Mouse (Mus musculus) midbrain, embryonic 14.5 days (tissue): ENCODE data around the gene Mfsd4b1. TPM values are rescaled to one million over a fixed set of nuclear protein-coding genes. Genes with fewer than 3 reads are reported as not detected.
"Not testable (repeated sequence)": the region's sequence is repeated elsewhere in the genome, so short reads cannot be mapped to it uniquely, and the experiment has no call there.

ENCODE experiments used
- ATAC-seq: fragments of 200-750 bp; cut with Nextera tagmentation; 2 replicates; pipeline ENCODE4 v1.8.0; 2017; ENCODE audit warnings: moderate number of reproducible peaks, moderate library complexity; ENCODE audit not compliant: low FRiP score, low TSS enrichment
- DNase-seq: peaks from one replicate; pipeline ENCODE4 v3.0.0-alpha.2; 2015
- H3K27ac ChIP-seq: fragments of 300-500 bp; sonication (generic); replicated peaks from 2 replicates; pipeline ENCODE4 v1.5.1; 2014; ENCODE audit warnings: mild to moderate bottlenecking, low read depth, low read length, moderate library complexity
- H3K27me3 ChIP-seq: fragments of 300-500 bp; sonication (generic); 2 replicates; pipeline ENCODE4 v1.6.1; 2014; ENCODE audit warnings: low read length, control low read depth, mixed read lengths; ENCODE audit not compliant: control insufficient read depth, insufficient read depth
- H3K36me3 ChIP-seq: fragments of 300-500 bp; sonication (generic); 2 replicates; pipeline ENCODE4 v1.6.1; 2014; ENCODE audit warnings: low read length, control low read depth; ENCODE audit not compliant: control insufficient read depth, insufficient read depth
- H3K4me1 ChIP-seq: fragments of 300-500 bp; sonication (generic); 2 replicates; pipeline ENCODE4 v1.6.1; 2014; ENCODE audit warnings: mild to moderate bottlenecking, antibody characterized with exemption, low read length, control low read depth; ENCODE audit not compliant: control insufficient read depth, insufficient read depth
- H3K4me2 ChIP-seq: fragments of 300-500 bp; sonication (generic); 2 replicates; pipeline ENCODE4 v1.6.1; 2014; ENCODE audit warnings: mild to moderate bottlenecking, low read length, moderate library complexity
- H3K4me3 ChIP-seq: fragments of 300-500 bp; sonication (generic); replicated peaks from 2 replicates; pipeline ENCODE4 v1.5.1; 2014; ENCODE audit warnings: low read depth, low read length
- H3K9ac ChIP-seq: fragments of 300-500 bp; sonication (generic); replicated peaks from 2 replicates; pipeline ENCODE4 v1.6.1; 2014; ENCODE audit warnings: mild to moderate bottlenecking, low read length, moderate library complexity
- H3K9me3 ChIP-seq: fragments of 300-500 bp; sonication (generic); 2 replicates; pipeline ENCODE4 v1.6.1; 2016; ENCODE audit warnings: low read length, control low read depth, mixed read lengths; ENCODE audit not compliant: control insufficient read depth
- WGBS: fragments of 180-500 bp; shearing (Covaris S2); extraction: QIAGEN DNeasy Blood & Tissue Kit; methylation state at CpG from one replicate; pipeline ENCODE4 v1.1.7; 2014; 5-methylcytosine and 5-hydroxymethylcytosine counted together
- polyA plus RNA-seq: library from polyadenylated mRNA; unstranded; fragments of >200 nt; fragmentation: Nextera tagmentation; extraction: Ambion mirVana; gene quantifications from 2 replicates; pipeline ENCODE4 v1.2.1, GENCODE M21; 2014

The Mfsd4b1 gene
- polyA plus RNA-seq, 1 experiment from 2014 or later, result 0.50 TPM

DNA sequence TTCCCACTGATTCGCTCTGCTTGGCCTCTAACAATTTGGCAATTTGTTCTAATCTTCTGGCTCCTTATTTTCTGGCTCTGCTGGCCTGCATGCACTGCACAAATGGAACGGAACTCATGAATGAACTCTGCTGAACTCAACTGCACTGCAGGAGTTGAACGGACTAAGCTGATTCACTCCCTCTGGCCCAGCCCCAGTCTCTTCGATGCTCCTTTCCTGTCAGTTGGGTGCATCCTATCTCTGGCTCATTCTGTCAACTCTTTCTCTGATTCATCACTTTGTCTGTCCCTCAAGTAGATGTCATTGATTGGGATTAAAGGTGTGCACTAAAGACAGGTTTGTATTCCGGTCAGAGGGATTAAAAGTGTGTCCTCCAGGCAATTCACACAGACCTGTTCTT is 1.5 kb upstream of the Mfsd4b1 start:
- no peak overlapping the region for H3K9ac ChIP-seq
- H3K27ac ChIP-seq, result no peak overlapping the region
- DNase-seq (no peak), ATAC-seq (no peak)
- H3K4me2 ChIP-seq, result no peak overlapping the region
- H3K36me3 ChIP-seq, result no peaks in the 10 kb centered on the region
- no peaks in the 10 kb centered on the region for H3K9me3 ChIP-seq
- H3K4me1 ChIP-seq, result peaks cover 15% of the 10 kb centered on the region; the same call in 1 of the 2 replicates
- WGBS, result 97% methylated on average over 5 of the region's 5 CpGs
- H3K4me3 ChIP-seq, result no peak overlapping the region
- no peaks in the 10 kb centered on the region for H3K27me3 ChIP-seq

GRCm38 (mm10) chr10:40025560-40025959 is 492 bp upstream of the Mfsd4b1 start:
- Histone ChIP-seq H3K4me2 (peak overlapping the region; percentile 69), H3K9me3 (no peaks in the 10 kb centered on the region), H3K27me3 (no peaks in the 10 kb centered on the region), H3K4me1 (peaks cover 15% of the 10 kb centered on the region; the same call in 1 of the 2 replicates), H3K36me3 (no peaks in the 10 kb centered on the region), H3K4me3 (peak overlapping the region; percentile 70), H3K27ac (peak overlapping the region; percentile 84; the same call in 1 of the 2 replicates), H3K9ac (no peak overlapping the region)
- ATAC-seq, result no peak
- 72% methylated on average over 8 of the region's 8 CpGs for WGBS
- no peak for DNase-seq

- 75% methylated on average over 2 of the region's 2 CpGs for WGBS
- no peak overlapping the region for H3K9ac ChIP-seq
These were observed 4.7 kb downstream of the Mfsd4b1 start for GRCm38 (mm10) chr10:40020401-40020800.

GRCm38 (mm10) chr10:40019492-40019891 is 5.6 kb downstream of the Mfsd4b1 start:
- Histone ChIP-seq H3K9ac (no peak overlapping the region), H3K4me1 (peaks cover 9% of the 10 kb centered on the region; the same call in 1 of the 2 replicates), H3K4me2 (no peak overlapping the region), H3K36me3 (no peaks in the 10 kb centered on the region), H3K27me3 (no peaks in the 10 kb centered on the region), H3K4me3 (no peak overlapping the region), H3K9me3 (no peaks in the 10 kb centered on the region), H3K27ac (no peak overlapping the region)
- DNase-seq (no peak), ATAC-seq (no peak)
- 63% methylated on average over 3 of the region's 3 CpGs for WGBS

More at GRCm38 (mm10) chr10:40020401-40020800, 4.7 kb downstream of the Mfsd4b1 start:
- Histone ChIP-seq H3K4me1 (peaks cover 12% of the 10 kb centered on the region; the same call in 1 of the 2 replicates), H3K36me3 (no peaks in the 10 kb centered on the region), H3K9me3 (no peaks in the 10 kb centered on the region), H3K4me2 (no peak overlapping the region), H3K27ac (no peak overlapping the region), H3K27me3 (no peaks in the 10 kb centered on the region), H3K4me3 (no peak overlapping the region)
- DNase-seq (no peak), ATAC-seq (no peak)

GRCm38 (mm10) chr10:40018261-40018860 is 6.7 kb downstream of the Mfsd4b1 start:
- Histone ChIP-seq H3K9ac (no peak overlapping the region), H3K36me3 (no peaks in the 10 kb centered on the region), H3K4me1 (no peaks in the 10 kb centered on the region), H3K27ac (no peak overlapping the region), H3K27me3 (no peaks in the 10 kb centered on the region), H3K9me3 (no peaks in the 10 kb centered on the region), H3K4me2 (no peak overlapping the region), H3K4me3 (no peak overlapping the region)
- 83% methylated on average over 5 of the region's 5 CpGs for WGBS
- ATAC-seq, result no peak
- DNase-seq, result no peak

- Histone ChIP-seq H3K27me3 (no peaks in the 10 kb centered on the region), H3K9me3 (no peaks in the 10 kb centered on the region), H3K4me1 (no peaks in the 10 kb centered on the region), H3K9ac (no peak overlapping the region), H3K4me3 (no peak overlapping the region), H3K4me2 (no peak overlapping the region), H3K36me3 (no peaks in the 10 kb centered on the region), H3K27ac (no peak overlapping the region)
- DNase-seq, result no peak
- 92% methylated on average over 11 of the region's 11 CpGs for WGBS
- ATAC-seq, result no peak
These were observed 15.5 kb downstream of the Mfsd4b1 start for GRCm38 (mm10) chr10:40009591-40009990.

DNA sequence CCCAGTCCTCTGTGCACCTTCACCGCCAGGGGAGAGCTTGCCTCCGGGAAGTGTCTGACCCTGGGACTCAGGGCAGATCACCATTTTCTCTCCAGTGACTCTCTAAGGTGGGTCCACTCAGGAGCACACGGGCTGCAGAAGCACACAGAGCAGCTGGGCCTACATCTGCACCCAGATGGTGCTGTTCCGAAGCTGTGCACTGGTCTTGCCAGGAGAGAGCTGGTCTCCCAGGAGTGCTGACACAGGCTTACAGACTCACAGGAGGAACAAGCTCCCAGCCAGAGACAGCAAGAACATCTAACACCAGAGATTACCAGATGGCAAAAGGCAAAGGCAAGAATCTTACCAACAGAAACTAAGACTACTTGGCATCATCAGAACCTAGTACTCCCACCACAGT is 16.2 kb downstream of the Mfsd4b1 start:
- H3K9me3 ChIP-seq, H3K27ac ChIP-seq, H3K9ac ChIP-seq, ATAC-seq, H3K4me3 ChIP-seq, H3K27me3 ChIP-seq, DNase-seq, H3K4me2 ChIP-seq, H3K36me3 ChIP-seq, H3K4me1 ChIP-seq: not testable (repeated sequence)
- 75% methylated on average over 4 of the region's 4 CpGs for WGBS

DNA sequence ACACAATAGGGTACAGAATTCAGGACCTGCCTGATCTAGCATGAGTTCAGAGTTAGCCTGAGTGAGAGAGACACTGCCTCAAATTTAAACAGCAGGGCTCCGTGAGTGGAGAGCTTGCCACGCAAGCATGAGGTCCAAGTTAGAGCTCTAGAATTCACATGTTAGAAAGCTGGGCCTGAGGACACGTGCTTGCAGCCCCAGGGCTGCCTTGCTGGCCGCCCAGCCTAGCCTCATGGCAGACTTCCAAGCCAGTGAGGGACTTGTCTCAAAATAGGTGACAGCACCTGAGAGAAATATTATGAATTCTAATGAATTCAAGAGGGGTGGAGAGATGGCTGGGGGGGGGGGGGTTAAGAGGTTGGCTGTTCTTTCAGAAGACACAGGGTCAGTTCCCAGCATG is 17.1 kb downstream of the Mfsd4b1 start:
- DNase-seq, result no peak
- 93% methylated on average over 4 of the region's 4 CpGs for WGBS
- H3K9me3 ChIP-seq, result no peaks in the 10 kb centered on the region

DNA sequence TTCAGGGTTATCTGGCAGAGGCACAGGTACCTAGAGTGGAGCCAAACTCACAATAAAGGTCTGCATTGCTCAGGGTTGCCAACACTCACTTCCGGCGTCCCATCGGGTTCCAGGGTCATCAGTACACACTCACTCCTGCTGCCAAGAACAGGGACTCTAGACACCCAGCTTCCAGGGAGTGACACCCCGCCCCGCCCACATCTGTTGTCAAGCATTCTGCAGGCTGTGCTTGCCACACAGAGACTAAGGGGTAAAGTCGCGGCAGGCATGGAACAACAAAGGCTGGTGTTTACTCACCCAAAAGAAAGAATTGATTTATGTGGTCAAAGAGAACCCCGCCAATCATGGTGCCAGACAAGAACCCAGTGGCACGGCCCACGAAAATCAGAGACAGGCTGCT is 18.1 kb downstream of the Mfsd4b1 start:
- ATAC-seq (no peak), DNase-seq (no peak)
- 50% methylated on average over 10 of the region's 10 CpGs for WGBS

More for the DNA sequence above, 17.1 kb downstream of the Mfsd4b1 start:
- Histone ChIP-seq H3K27ac (no peak overlapping the region), H3K36me3 (no peaks in the 10 kb centered on the region), H3K9ac (no peak overlapping the region), H3K27me3 (no peaks in the 10 kb centered on the region), H3K4me3 (no peak overlapping the region), H3K4me1 (no peaks in the 10 kb centered on the region), H3K4me2 (no peak overlapping the region)
- ATAC-seq, result no peak

More for the DNA sequence above, 18.1 kb downstream of the Mfsd4b1 start:
- Histone ChIP-seq H3K4me3 (no peak overlapping the region), H3K4me1 (no peaks in the 10 kb centered on the region), H3K36me3 (no peaks in the 10 kb centered on the region), H3K27ac (no peak overlapping the region), H3K9ac (no peak overlapping the region), H3K9me3 (no peaks in the 10 kb centered on the region), H3K27me3 (no peaks in the 10 kb centered on the region), H3K4me2 (no peak overlapping the region)
